12 mouse cellular contexts compared by ENCODE assay signal in genomic region chr11:57836872-57837680, GRCm38 (mm10). TPM values are rescaled to one million over a fixed set of nuclear protein-coding genes. Genes with fewer than 3 reads are reported as not detected.
DNase-seq lines count a peak whose midpoint lies in the region; ATAC-seq and TF ChIP-seq lines count a peak whose summit lies in the region.
"Had no signal": no experiment of that assay in that cellular context is flagged by ENCODE, and none has a peak within 500 bp of the region (broad histone marks: within the 10 kb centered on the region; RNA-seq: fewer than 3 reads in every experiment).

No protein-coding gene starts in this region.

- peak overlapping the region; percentile 27 for H3K4me3 ChIP-seq in heart, embryonic 15.5 days
- H3K4me3 ChIP-seq in intestine, postnatal 0 days (ENCODE audit: low read depth, low read length): peak overlapping the region; percentile 22
- H3K4me3 ChIP-seq: liver, embryonic 12.5 days; megakaryocyte, embryonic 14.5 days had no signal

- TF ChIP-seq CTCF in intestine, postnatal 0 days (IDR thresholded peaks at IDR 0.05; ENCODE audit: low read depth): no peak

- no peak for DNase-seq in heart, postnatal 25 days (ENCODE audit: low spot score)
- DNase-seq in embryo, embryonic 11 days: peak; percentile 65
- DNase-seq in neural tube, embryonic 10.5 days (ENCODE audit: extremely low spot score, low spot score): peak; percentile 59
- DNase-seq in left cerebral cortex, postnatal 4 days: no peak
- no peak for DNase-seq in T-cell, adult 2 months (ENCODE audit: low spot score)
- no peak for DNase-seq in layer of hippocampus, postnatal 25 days (ENCODE audit: extremely low spot score in 1 of 2, low spot score in 1 of 2)
- DNase-seq: kidney, adult 9 months had no signal

- intact Hi-C loops in heart, postnatal 25 days (cut with DNase I): no loop called here
- intact Hi-C loops in left cerebral cortex, postnatal 4 days (cut with DNase I): no loop called here

- H3K4me2 ChIP-seq in heart, embryonic 15.5 days: peak overlapping the region; percentile 58
- peak overlapping the region; percentile 44 for H3K4me2 ChIP-seq in intestine, postnatal 0 days (replicated peaks; ENCODE audit: low read depth)
- H3K4me2 ChIP-seq: liver, embryonic 12.5 days had no signal

- 7% methylated on average over 38 of the region's 38 CpGs for WGBS in heart, embryonic 15.5 days
- 3% methylated on average over 38 of the region's 38 CpGs for WGBS in intestine, postnatal 0 days

- H3K36me3 ChIP-seq in heart, embryonic 15.5 days: no peaks in the 10 kb centered on the region
- no peaks in the 10 kb centered on the region for H3K36me3 ChIP-seq in intestine, postnatal 0 days (ENCODE audit: control insufficient read depth, insufficient read depth)
- H3K36me3 ChIP-seq: liver, embryonic 12.5 days had no signal

- no peak for ATAC-seq in heart, embryonic 15.5 days (replicated peaks; ENCODE audit: insufficient number of reproducible peaks, insufficient read depth, low FRiP score, low read depth)
- no peak for ATAC-seq in intestine, postnatal 0 days
- ATAC-seq: liver, embryonic 12.5 days had no signal

- H3K4me1 ChIP-seq in heart, embryonic 15.5 days (replicated peaks): peaks cover 24% of the 10 kb centered on the region
- no peaks in the 10 kb centered on the region; the same call in 1 of the 2 replicates for H3K4me1 ChIP-seq in intestine, postnatal 0 days (replicated peaks; ENCODE audit: control insufficient read depth, insufficient read depth, low read length)
- H3K4me1 ChIP-seq: liver, embryonic 12.5 days had no signal

- no peaks in the 10 kb centered on the region for H3K9me3 ChIP-seq in heart, embryonic 15.5 days (replicated peaks)
- H3K9me3 ChIP-seq in intestine, postnatal 0 days (ENCODE audit: control insufficient read depth): no peaks in the 10 kb centered on the region
- H3K9me3 ChIP-seq: liver, embryonic 12.5 days had no signal

- H3K9ac ChIP-seq in heart, embryonic 15.5 days: peak overlapping the region; percentile 25; the same call in 1 of the 2 replicates
- H3K9ac ChIP-seq in intestine, postnatal 0 days (ENCODE audit: low read depth, low read length): no peak overlapping the region
- H3K9ac ChIP-seq: liver, embryonic 12.5 days had no signal

- peaks cover 92% of the 10 kb centered on the region for H3K27me3 ChIP-seq in heart, embryonic 15.5 days
- H3K27me3 ChIP-seq in intestine, postnatal 0 days (replicated peaks; ENCODE audit: control insufficient read depth, insufficient read depth, low read length): peaks cover 85% of the 10 kb centered on the region

- no peak overlapping the region for H3K27ac ChIP-seq in heart, embryonic 15.5 days
- no peak overlapping the region for H3K27ac ChIP-seq in intestine, postnatal 0 days (ENCODE audit: low read depth, low read length)
- H3K27ac ChIP-seq: liver, embryonic 12.5 days had no signal

RNA-seq across cellular contexts. Expression of gene Hand1, which starts 4.5 kb away (rescaled TPM):
- 11.4 and 13.9 TPM in 2 replicates for polyA plus RNA-seq in heart, embryonic 15.5 days (2015; fragmentation: Nextera tagmentation; extraction: Ambion mirVana)
- not detected for total RNA-seq in heart, postnatal 25 days (2021)
- polyA plus RNA-seq in intestine, postnatal 0 days (2015; fragmentation: Nextera tagmentation; extraction: Ambion mirVana): 17.4 and 20.7 TPM in 2 replicates
- not detected for total RNA-seq in left cerebral cortex, postnatal 4 days (2021)
- not detected for total RNA-seq in layer of hippocampus, postnatal 25 days (2021)
- total RNA-seq: gastrocnemius, adult 18-20 months had no signal

RNA-seq across cellular contexts. Expression of gene Sap30l, which starts 35.6 kb away (rescaled TPM):
- polyA plus RNA-seq in heart, embryonic 15.5 days (2015; fragmentation: Nextera tagmentation; extraction: Ambion mirVana): 8.9 and 10.0 TPM in 2 replicates
- 10 to 100 TPM; 37.2 to 40.7 TPM for total RNA-seq in heart, postnatal 25 days (2021)
- 19.3 and 21.2 TPM in 2 replicates for polyA plus RNA-seq in intestine, postnatal 0 days (2015; fragmentation: Nextera tagmentation; extraction: Ambion mirVana)
- total RNA-seq in left cerebral cortex, postnatal 4 days (2021): 10 to 100 TPM; 32.0 to 35.3 TPM
- total RNA-seq in layer of hippocampus, postnatal 25 days (2021): 10 to 100 TPM; 55.0 to 55.4 TPM

Comparison
In these comparisons a context has a peak if more than half of its experiments do, and no peak if none do; other contexts are left out.
1. DNase-seq: peak in embryo, embryonic 11 days (single experiment) and neural tube, embryonic 10.5 days (single experiment); none in heart, postnatal 25 days (single experiment), left cerebral cortex, postnatal 4 days (single experiment), T-cell, adult 2 months (single experiment) and layer of hippocampus, postnatal 25 days (0 of 2).